Mouse (Mus musculus): ENCODE data around the gene Rab17. TPM values are rescaled to one million over a fixed set of nuclear protein-coding genes. Genes with fewer than 3 reads are reported as not detected.

Gene Rab17
- polyA plus RNA-seq, 1 experiment from 2014 or later, result 0.10 TPM

GRCm38 (mm10) chr1:90975960-90976359, 6.5 kb upstream of the Rab17 start:
- Histone ChIP-seq H3K9me3 (no peaks in the 10 kb centered on the region), H3K4me1 (peaks cover 42% of the 10 kb centered on the region), H3K27me3 (ENCODE audit: poor library complexity, severe bottlenecking) (peaks cover 19% of the 10 kb centered on the region), H3K4me3 (no peak overlapping the region), H3K27ac (no peak overlapping the region), H3K36me3 (replicated peaks) (no peaks in the 10 kb centered on the region)
- 90% methylated on average over 4 of the region's 4 CpGs for WGBS
- DNase-seq (ENCODE audit: extremely low spot score, low spot score), result no peak

GRCm38 (mm10) chr1:90974906-90975649, 5.6 kb upstream of the Rab17 start:
- H3K36me3 ChIP-seq (replicated peaks), result no peaks in the 10 kb centered on the region
- DNase-seq (ENCODE audit: extremely low spot score, low spot score), result peak; percentile 61
- peaks cover 42% of the 10 kb centered on the region for H3K4me1 ChIP-seq
- H3K9me3 ChIP-seq, result no peaks in the 10 kb centered on the region
- peak overlapping the region; percentile 51 for H3K27ac ChIP-seq
- 10% methylated on average over 12 of the region's 12 CpGs for WGBS
- H3K4me3 ChIP-seq, result peak overlapping the region; percentile 27; the same call in 1 of the 2 replicates
- H3K27me3 ChIP-seq (ENCODE audit: poor library complexity, severe bottlenecking), result peaks cover 21% of the 10 kb centered on the region

GRCm38 (mm10) chr1:90973574-90973911, 4.1 kb upstream of the Rab17 start:
- no peak for DNase-seq (ENCODE audit: extremely low spot score, low spot score)
- H3K36me3 ChIP-seq (replicated peaks), result no peaks in the 10 kb centered on the region
- peak overlapping the region; percentile 56; the same call in 1 of the 2 replicates for H3K27ac ChIP-seq
- 85% methylated on average over 2 of the region's 2 CpGs for WGBS
- H3K9me3 ChIP-seq, result no peaks in the 10 kb centered on the region
- H3K27me3 ChIP-seq (ENCODE audit: poor library complexity, severe bottlenecking), result peaks cover 26% of the 10 kb centered on the region
- no peak overlapping the region for H3K4me3 ChIP-seq
- H3K4me1 ChIP-seq, result peaks cover 51% of the 10 kb centered on the region

- peak; percentile 92 for DNase-seq (ENCODE audit: extremely low spot score, low spot score)
- H3K36me3 ChIP-seq (replicated peaks), result no peaks in the 10 kb centered on the region
- no peak overlapping the region for H3K4me3 ChIP-seq
- peaks cover 26% of the 10 kb centered on the region for H3K27me3 ChIP-seq (ENCODE audit: poor library complexity, severe bottlenecking)
- H3K9me3 ChIP-seq, result no peaks in the 10 kb centered on the region
- H3K4me1 ChIP-seq, result peaks cover 51% of the 10 kb centered on the region
- WGBS, result 23% methylated on average over 9 of the region's 9 CpGs
- H3K27ac ChIP-seq, result peak overlapping the region; percentile 56; the same call in 1 of the 2 replicates
Measured at GRCm38 (mm10) chr1:90972911-90973573, 3.6 kb upstream of the Rab17 start.

- Histone ChIP-seq H3K27me3 (ENCODE audit: poor library complexity, severe bottlenecking) (peaks cover 26% of the 10 kb centered on the region), H3K4me1 (peaks cover 37% of the 10 kb centered on the region), H3K36me3 (replicated peaks) (no peaks in the 10 kb centered on the region), H3K27ac (no peak overlapping the region), H3K9me3 (no peaks in the 10 kb centered on the region), H3K4me3 (no peak overlapping the region)
- no peak for DNase-seq (ENCODE audit: extremely low spot score, low spot score)
- whole genome bisulfite sequencing, result 79% methylated on average over 10 of the region's 10 CpGs
Measured at GRCm38 (mm10) chr1:90969881-90970390, 475 bp upstream of the Rab17 start.

- H3K4me3 ChIP-seq, result no peak overlapping the region
- H3K9me3 ChIP-seq, result no peaks in the 10 kb centered on the region
- 81% methylated on average over 4 of the region's 4 CpGs for WGBS
- no peaks in the 10 kb centered on the region for H3K36me3 ChIP-seq (replicated peaks)
- no peak overlapping the region for H3K27ac ChIP-seq
- DNase-seq (ENCODE audit: extremely low spot score, low spot score), result no peak
- peaks cover 24% of the 10 kb centered on the region for H3K4me1 ChIP-seq
- H3K27me3 ChIP-seq (ENCODE audit: poor library complexity, severe bottlenecking), result peaks cover 26% of the 10 kb centered on the region
Measured at GRCm38 (mm10) chr1:90968649-90969048, 812 bp downstream of the Rab17 start.

GRCm38 (mm10) chr1:90967583-90967982, 1.9 kb downstream of the Rab17 start:
- DNase-seq (ENCODE audit: extremely low spot score, low spot score), result no peak
- no peaks in the 10 kb centered on the region for H3K36me3 ChIP-seq (replicated peaks)
- H3K27me3 ChIP-seq (ENCODE audit: poor library complexity, severe bottlenecking), result peaks cover 20% of the 10 kb centered on the region
- no peak overlapping the region for H3K27ac ChIP-seq
- H3K4me3 ChIP-seq, result no peak overlapping the region
- H3K4me1 ChIP-seq, result peaks cover 22% of the 10 kb centered on the region
- 87% methylated on average over 7 of the region's 7 CpGs for WGBS
- no peaks in the 10 kb centered on the region for H3K9me3 ChIP-seq

- Histone ChIP-seq H3K4me3 (no peak overlapping the region), H3K27ac (0 out of 2 replicates have a peak overlapping the region, but pooled peaks have one; percentile 20), H3K9me3 (no peaks in the 10 kb centered on the region), H3K27me3 (ENCODE audit: poor library complexity, severe bottlenecking) (peaks cover 10% of the 10 kb centered on the region; the same call in 1 of the 2 replicates), H3K36me3 (replicated peaks) (no peaks in the 10 kb centered on the region), H3K4me1 (peaks cover 9% of the 10 kb centered on the region)
- WGBS, result 56% methylated on average over 3 of the region's 3 CpGs
- no peak for DNase-seq (ENCODE audit: extremely low spot score, low spot score)
Measured at GRCm38 (mm10) chr1:90962994-90963393, 6.5 kb downstream of the Rab17 start.

GRCm38 (mm10) chr1:90962526-90962925, 6.9 kb downstream of the Rab17 start:
- H3K4me1 ChIP-seq, result peaks cover 9% of the 10 kb centered on the region
- no peak for DNase-seq (ENCODE audit: extremely low spot score, low spot score)
- H3K27ac ChIP-seq, result no peak overlapping the region
- peaks cover 13% of the 10 kb centered on the region; the same call in 1 of the 2 replicates for H3K27me3 ChIP-seq (ENCODE audit: poor library complexity, severe bottlenecking)
- no peaks in the 10 kb centered on the region for H3K36me3 ChIP-seq (replicated peaks)
- 45% methylated on average over 4 of the region's 4 CpGs for WGBS
- no peak overlapping the region for H3K4me3 ChIP-seq
- no peaks in the 10 kb centered on the region for H3K9me3 ChIP-seq

GRCm38 (mm10) chr1:90956245-90957096, 13.0 kb downstream of the Rab17 start:
- WGBS, result 33% methylated on average over 7 of the region's 7 CpGs
- Histone ChIP-seq H3K27me3 (ENCODE audit: poor library complexity, severe bottlenecking) (peaks cover 13% of the 10 kb centered on the region; the same call in 1 of the 2 replicates), H3K36me3 (replicated peaks) (no peaks in the 10 kb centered on the region), H3K27ac (no peak overlapping the region), H3K9me3 (no peaks in the 10 kb centered on the region), H3K4me3 (no peak overlapping the region), H3K4me1 (no peaks in the 10 kb centered on the region; the same call in 1 of the 2 replicates)
- peak; percentile 58 for DNase-seq (ENCODE audit: extremely low spot score, low spot score)

GRCm38 (mm10) chr1:90953688-90954087, 15.8 kb downstream of the Rab17 start:
- Histone ChIP-seq H3K36me3 (replicated peaks) (no peaks in the 10 kb centered on the region), H3K9me3 (no peaks in the 10 kb centered on the region), H3K27me3 (ENCODE audit: poor library complexity, severe bottlenecking) (peaks cover 9% of the 10 kb centered on the region; the same call in 1 of the 2 replicates), H3K27ac (no peak overlapping the region), H3K4me1 (no peaks in the 10 kb centered on the region; the same call in 1 of the 2 replicates), H3K4me3 (no peak overlapping the region)
- DNase-seq (ENCODE audit: extremely low spot score, low spot score), result no peak
- WGBS, result 83% methylated on average over 11 of the region's 11 CpGs

GRCm38 (mm10) chr1:90952808-90953207, 16.7 kb downstream of the Rab17 start, which contains the start of gene Prlh:
Gene Prlh, plus strand, starts transcription at chr1:90953108.
- 85% methylated on average over 8 of the region's 8 CpGs for WGBS
- Histone ChIP-seq H3K4me3 (no peak within 1 kb of the TSS), H3K27ac (no peak within 1 kb of the TSS), H3K27me3 (ENCODE audit: poor library complexity, severe bottlenecking) (0 out of 2 replicates have a peak, but pooled peaks cover under 1% of the 10 kb centered on the region), H3K4me1 (no peaks in the 10 kb centered on the region), H3K36me3 (replicated peaks) (no peaks in the 10 kb centered on the region), H3K9me3 (no peaks in the 10 kb centered on the region)
- no peak for DNase-seq (ENCODE audit: extremely low spot score, low spot score)
